Mouse (Mus musculus) midbrain, embryonic 15.5 days (tissue): ENCODE results near the gene Pitx3. TPM values are rescaled to one million over a fixed set of nuclear protein-coding genes. Genes with fewer than 3 reads are reported as not detected.
A peak's percentile ranks its signal among the peaks of the same experiment; 100 is the strongest.

ENCODE experiments used
- ATAC-seq: fragments of 200-750 bp; cut with Nextera tagmentation; replicated peaks from 2 replicates; pipeline ENCODE4 v1.8.0; 2017; ENCODE audit warnings: moderate TSS enrichment
- H3K27ac ChIP-seq: fragments of 300-500 bp; sonication (generic); 2 replicates; pipeline ENCODE4 v1.5.1; 2015; ENCODE audit warnings: mild to moderate bottlenecking, inconsistent platforms
- H3K27me3 ChIP-seq: fragments of 300-500 bp; sonication (generic); replicated peaks from 2 replicates; pipeline ENCODE4 v1.6.1; 2015; ENCODE audit warnings: inconsistent platforms
- H3K36me3 ChIP-seq: fragments of 300-500 bp; sonication (generic); replicated peaks from 2 replicates; pipeline ENCODE4 v1.6.1; 2015; ENCODE audit warnings: inconsistent platforms
- H3K4me1 ChIP-seq: fragments of 300-500 bp; sonication (generic); 2 replicates; pipeline ENCODE4 v1.6.1; 2015; ENCODE audit warnings: inconsistent platforms
- H3K4me2 ChIP-seq: fragments of 300-500 bp; sonication (generic); 2 replicates; pipeline ENCODE4 v1.6.1; 2015; ENCODE audit warnings: inconsistent platforms, mild to moderate bottlenecking, moderate library complexity
- H3K4me3 ChIP-seq: fragments of 300-500 bp; sonication (generic); 2 replicates; pipeline ENCODE4 v1.5.1; 2015; ENCODE audit warnings: mild to moderate bottlenecking, inconsistent platforms
- H3K9ac ChIP-seq: fragments of 300-500 bp; sonication (generic); 2 replicates; pipeline ENCODE4 v1.6.1; 2015; ENCODE audit warnings: mild to moderate bottlenecking, inconsistent platforms
- H3K9me3 ChIP-seq: fragments of 300-500 bp; sonication (generic); 2 replicates; pipeline ENCODE4 v1.6.1; 2016; ENCODE audit warnings: inconsistent platforms
- WGBS: fragments of 180-500 bp; shearing (Covaris S2); methylation state at CpG from one replicate; pipeline ENCODE4 v1.1.7; 2015; ENCODE audit warnings: mixed read lengths; 5-methylcytosine and 5-hydroxymethylcytosine counted together
- polyA plus RNA-seq: library from polyadenylated mRNA; unstranded; fragments of >200 nt; fragmentation: Nextera tagmentation; extraction: Ambion mirVana; gene quantifications from 2 replicates; pipeline ENCODE4 v1.2.1, GENCODE M21; 2015

Gene Pitx3
- polyA plus RNA-seq, 1 experiment from 2014 or later: 6.2 TPM

- Histone ChIP-seq H3K4me3 (peak within 1 kb of the TSS; percentile 89), H3K4me1 (peaks cover 55% of the 10 kb centered on the region), H3K27ac (peak within 1 kb of the TSS; percentile 79), H3K9me3 (no peaks in the 10 kb centered on the region), H3K9ac (peak within 1 kb of the TSS; percentile 64), H3K36me3 (no peaks in the 10 kb centered on the region), H3K4me2 (peak within 1 kb of the TSS; percentile 78), H3K27me3 (peaks cover 36% of the 10 kb centered on the region)
- WGBS: under 1% methylated on average over 37 of the region's 37 CpGs
- peak; percentile 98 for ATAC-seq
These were observed 4.1 kb upstream of the Pitx3 start, which contains the start of gene Gbf1 for GRCm38 (mm10) chr19:46152127-46152803. Gbf1 (plus strand) TSS chr19:46152509.

- Histone ChIP-seq H3K9ac (no peak overlapping the region), H3K4me1 (peaks cover 36% of the 10 kb centered on the region), H3K27me3 (peaks cover 59% of the 10 kb centered on the region), H3K36me3 (no peaks in the 10 kb centered on the region), H3K4me2 (peak overlapping the region; percentile 93; the same call in 1 of the 2 replicates), H3K4me3 (peak overlapping the region; percentile 44), H3K27ac (no peak overlapping the region), H3K9me3 (no peaks in the 10 kb centered on the region)
- ATAC-seq: no peak
- WGBS: 28% methylated on average over 12 of the region's 12 CpGs
These were observed 965 bp upstream of the Pitx3 start for GRCm38 (mm10) chr19:46149091-46149490.

- Histone ChIP-seq H3K27me3 (peaks cover 60% of the 10 kb centered on the region), H3K27ac (no peak overlapping the region), H3K4me3 (peak overlapping the region; percentile 44), H3K9me3 (no peaks in the 10 kb centered on the region), H3K4me1 (peaks cover 28% of the 10 kb centered on the region), H3K4me2 (peak overlapping the region; percentile 93), H3K9ac (0 out of 2 replicates have a peak overlapping the region, but pooled peaks have one; percentile 14), H3K36me3 (no peaks in the 10 kb centered on the region)
- WGBS: 0% methylated on average over 27 of the region's 27 CpGs
- ATAC-seq: peak; percentile 31
These were observed 240 bp upstream of the Pitx3 start for GRCm38 (mm10) chr19:46148372-46148760.

GRCm38 (mm10) chr19:46141091-46141490, 7.0 kb downstream of the Pitx3 start:
- Histone ChIP-seq H3K27ac (no peak overlapping the region), H3K9ac (no peak overlapping the region), H3K4me2 (no peak overlapping the region), H3K9me3 (no peaks in the 10 kb centered on the region), H3K36me3 (no peaks in the 10 kb centered on the region), H3K4me3 (no peak overlapping the region), H3K4me1 (peaks cover 12% of the 10 kb centered on the region), H3K27me3 (peaks cover 50% of the 10 kb centered on the region)
- ATAC-seq: no peak
- 8% methylated on average over 6 of the region's 6 CpGs for WGBS

GRCm38 (mm10) chr19:46140324-46140723, 7.8 kb downstream of the Pitx3 start:
- Histone ChIP-seq H3K4me2 (no peak overlapping the region), H3K9me3 (no peaks in the 10 kb centered on the region), H3K36me3 (no peaks in the 10 kb centered on the region), H3K9ac (no peak overlapping the region), H3K4me3 (no peak overlapping the region), H3K4me1 (peaks cover 20% of the 10 kb centered on the region), H3K27me3 (peaks cover 44% of the 10 kb centered on the region), H3K27ac (no peak overlapping the region)
- no peak for ATAC-seq
- WGBS: 51% methylated on average over 2 of the region's 2 CpGs

GRCm38 (mm10) chr19:46136639-46137580, 11.2 kb downstream of the Pitx3 start:
- ATAC-seq: peak; percentile 67

GRCm38 (mm10) chr19:46135789-46136638, 12.1 kb downstream of the Pitx3 start:
- WGBS: under 1% methylated on average over 78 of the region's 79 CpGs
- peak; percentile 62 for ATAC-seq

More at GRCm38 (mm10) chr19:46136639-46137580, 11.2 kb downstream of the Pitx3 start:
- Histone ChIP-seq H3K4me2 (peak overlapping the region; percentile 99), H3K4me1 (peaks cover 23% of the 10 kb centered on the region), H3K27ac (no peak overlapping the region), H3K9me3 (no peaks in the 10 kb centered on the region), H3K36me3 (no peaks in the 10 kb centered on the region), H3K4me3 (peak overlapping the region; percentile 61), H3K27me3 (peaks cover 61% of the 10 kb centered on the region), H3K9ac (peak overlapping the region; percentile 56; the same call in 1 of the 2 replicates)
- 2% methylated on average over 49 of the region's 49 CpGs for WGBS

GRCm38 (mm10) chr19:46135297-46135696, 12.8 kb downstream of the Pitx3 start:
- Histone ChIP-seq H3K4me2 (peak overlapping the region; percentile 99), H3K4me1 (peaks cover 27% of the 10 kb centered on the region), H3K4me3 (peak overlapping the region; percentile 61), H3K9ac (peak overlapping the region; percentile 56; the same call in 1 of the 2 replicates), H3K27ac (no peak overlapping the region), H3K36me3 (no peaks in the 10 kb centered on the region), H3K9me3 (no peaks in the 10 kb centered on the region), H3K27me3 (peaks cover 69% of the 10 kb centered on the region)
- 2% methylated on average over 12 of the region's 12 CpGs for WGBS
- ATAC-seq: peak; percentile 76

More at GRCm38 (mm10) chr19:46135789-46136638, 12.1 kb downstream of the Pitx3 start:
- Histone ChIP-seq H3K4me3 (peak overlapping the region; percentile 61), H3K27me3 (peaks cover 62% of the 10 kb centered on the region), H3K4me2 (peak overlapping the region; percentile 99), H3K4me1 (peaks cover 27% of the 10 kb centered on the region), H3K36me3 (no peaks in the 10 kb centered on the region), H3K27ac (no peak overlapping the region), H3K9me3 (no peaks in the 10 kb centered on the region), H3K9ac (peak overlapping the region; percentile 56)

- H3K9ac ChIP-seq: no peak overlapping the region
- peaks cover 27% of the 10 kb centered on the region for H3K4me1 ChIP-seq
- H3K27me3 ChIP-seq: peaks cover 57% of the 10 kb centered on the region
- H3K4me3 ChIP-seq: no peak overlapping the region
- 27% methylated on average over 6 of the region's 6 CpGs for WGBS
- H3K9me3 ChIP-seq: no peaks in the 10 kb centered on the region
- no peak overlapping the region for H3K4me2 ChIP-seq
- no peak for ATAC-seq
- no peaks in the 10 kb centered on the region for H3K36me3 ChIP-seq
- H3K27ac ChIP-seq: no peak overlapping the region
These were observed 15.5 kb downstream of the Pitx3 start for GRCm38 (mm10) chr19:46132577-46132976.

- peak within 1 kb of the TSS; percentile 19; the same call in 1 of the 2 replicates for H3K9ac ChIP-seq
- H3K4me2 ChIP-seq: peak within 1 kb of the TSS; percentile 40
- H3K9me3 ChIP-seq: no peaks in the 10 kb centered on the region
- H3K36me3 ChIP-seq: no peaks in the 10 kb centered on the region
- H3K4me3 ChIP-seq: peak within 1 kb of the TSS; percentile 16
- under 1% methylated on average over 31 of the region's 31 CpGs for whole genome bisulfite sequencing
- peaks cover 51% of the 10 kb centered on the region for H3K27me3 ChIP-seq
- ATAC-seq: no peak
- H3K27ac ChIP-seq: no peak within 1 kb of the TSS
- peaks cover 23% of the 10 kb centered on the region for H3K4me1 ChIP-seq
These were observed 16.2 kb downstream of the Pitx3 start, which contains the start of gene Elovl3 for GRCm38 (mm10) chr19:46131694-46132525. Elovl3 (plus strand) TSS chr19:46131897.

GRCm38 (mm10) chr19:46131283-46131682, 16.8 kb downstream of the Pitx3 start:
- Histone ChIP-seq H3K9ac (no peak overlapping the region), H3K27ac (no peak overlapping the region), H3K4me3 (no peak overlapping the region), H3K27me3 (peaks cover 46% of the 10 kb centered on the region), H3K4me1 (peaks cover 17% of the 10 kb centered on the region), H3K9me3 (no peaks in the 10 kb centered on the region), H3K36me3 (no peaks in the 10 kb centered on the region), H3K4me2 (peak overlapping the region; percentile 40; the same call in 1 of the 2 replicates)
- 8% methylated on average over 7 of the region's 8 CpGs for WGBS
- ATAC-seq: no peak
